Mouse (Mus musculus) kidney, embryonic 16.5 days (tissue): ENCODE measurements around the gene Cabp2. TPM values are rescaled to one million over a fixed set of nuclear protein-coding genes. Genes with fewer than 3 reads are reported as not detected.
"Not testable (repeated sequence)": the region's sequence is repeated elsewhere in the genome, so short reads cannot be mapped to it uniquely, and the experiment has no call there.

ENCODE experiments used
- ATAC-seq: fragments of 200-750 bp; cut with Nextera tagmentation; 2 replicates; pipeline ENCODE4 v1.8.0; 2017; ENCODE audit warnings: moderate TSS enrichment; ENCODE audit not compliant: low FRiP score, low TSS enrichment
- H3K27ac ChIP-seq: fragments of 300-500 bp; sonication (generic); 2 replicates; pipeline ENCODE4 v1.5.1; 2014; ENCODE audit warnings: low read length
- H3K27me3 ChIP-seq: fragments of 300-500 bp; sonication (generic); 2 replicates; pipeline ENCODE4 v1.6.1; 2014; ENCODE audit warnings: low read length, control low read depth, mixed read lengths; ENCODE audit not compliant: insufficient read depth
- H3K36me3 ChIP-seq: fragments of 300-500 bp; sonication (generic); 2 replicates; pipeline ENCODE4 v1.6.1; 2014; ENCODE audit warnings: low read length, control low read depth, mixed read lengths; ENCODE audit not compliant: insufficient read depth
- H3K4me1 ChIP-seq: fragments of 300-500 bp; sonication (generic); 2 replicates; pipeline ENCODE4 v1.6.1; 2014; ENCODE audit warnings: low read length, control low read depth, mixed read lengths; ENCODE audit not compliant: insufficient read depth
- H3K4me2 ChIP-seq: fragments of 300-500 bp; sonication (generic); replicated peaks from 2 replicates; pipeline ENCODE4 v1.6.1; 2014; ENCODE audit warnings: low read depth, low read length
- H3K4me3 ChIP-seq: fragments of 300-500 bp; sonication (generic); 2 replicates; pipeline ENCODE4 v1.5.1; 2014; ENCODE audit warnings: mild to moderate bottlenecking, low read length
- H3K9ac ChIP-seq: fragments of 300-500 bp; sonication (generic); replicated peaks from 2 replicates; pipeline ENCODE4 v1.6.1; 2014; ENCODE audit warnings: low read length
- H3K9me3 ChIP-seq: fragments of 300-500 bp; sonication (generic); 2 replicates; pipeline ENCODE4 v1.6.1; 2016; ENCODE audit warnings: low read length, control low read depth
- WGBS: fragments of 180-500 bp; shearing (Covaris S2); extraction: QIAGEN DNeasy Blood & Tissue Kit; methylation state at CpG from one replicate; pipeline ENCODE4 v1.1.7; 2014; 5-methylcytosine and 5-hydroxymethylcytosine counted together
- polyA plus RNA-seq: library from polyadenylated mRNA; unstranded; fragments of >200 nt; fragmentation: Nextera tagmentation; extraction: Ambion mirVana; gene quantifications from 2 replicates; pipeline ENCODE4 v1.2.1, GENCODE M21; 2015

Cabp2 gene
- 0.21 and 0.96 TPM in 2 replicates for polyA plus RNA-seq

GRCm38 (mm10) chr19:4081394-4081793 lies at the start of gene Cabp2:
Gene Cabp2, plus strand, starts transcription at chr19:4081578.
- Histone ChIP-seq H3K36me3 (no peaks in the 10 kb centered on the region), H3K4me1 (no peaks in the 10 kb centered on the region), H3K4me2 (no peak within 1 kb of the TSS), H3K27ac (no peak within 1 kb of the TSS), H3K9me3 (no peaks in the 10 kb centered on the region), H3K27me3 (no peaks in the 10 kb centered on the region), H3K9ac (no peak within 1 kb of the TSS), H3K4me3 (no peak within 1 kb of the TSS)
- 32% methylated on average over 3 of the region's 3 CpGs for WGBS
- ATAC-seq = 0 out of 2 replicates have a peak, but pooled peaks have one; percentile 59

DNA sequence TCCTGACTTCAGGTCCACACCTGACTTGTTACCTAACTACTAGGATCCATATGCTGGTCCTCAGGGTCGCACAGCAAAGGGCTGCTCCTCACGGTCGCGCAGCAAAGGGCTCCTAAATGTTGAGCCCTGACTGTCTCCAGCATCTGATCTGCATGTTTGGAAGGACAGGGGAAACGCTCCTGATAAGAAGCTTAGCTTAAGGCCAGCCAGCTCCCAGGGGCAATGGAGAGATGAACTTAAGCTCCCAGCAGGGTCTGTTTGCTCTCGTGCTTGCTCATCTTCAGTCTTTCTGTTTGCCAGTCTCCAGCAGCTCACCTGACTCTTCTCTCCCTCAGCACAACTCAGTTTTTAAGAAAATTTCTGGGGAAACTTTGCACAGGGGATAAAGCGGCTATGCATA lies 48.7 kb upstream of the Cabp2 start:
- H3K9me3 ChIP-seq = no peaks in the 10 kb centered on the region
- H3K27me3 ChIP-seq = no peaks in the 10 kb centered on the region
- no peak overlapping the region for H3K4me3 ChIP-seq
- no peak for ATAC-seq
- H3K4me1 ChIP-seq = peaks cover 14% of the 10 kb centered on the region
- H3K27ac ChIP-seq = no peak overlapping the region
- H3K36me3 ChIP-seq = peaks cover 4% of the 10 kb centered on the region
- H3K4me2 ChIP-seq = no peak overlapping the region
- 72% methylated on average over 7 of the region's 7 CpGs for WGBS
- H3K9ac ChIP-seq = no peak overlapping the region

GRCm38 (mm10) chr19:4033298-4033697 lies 48.1 kb upstream of the Cabp2 start:
- WGBS = 62% methylated on average over 3 of the region's 3 CpGs
- no peak for ATAC-seq
- no peak overlapping the region for H3K27ac ChIP-seq

GRCm38 (mm10) chr19:4033742-4034141 lies 47.6 kb upstream of the Cabp2 start:
- no peak overlapping the region for H3K27ac ChIP-seq
- H3K9me3 ChIP-seq = no peaks in the 10 kb centered on the region
- H3K4me1 ChIP-seq = peaks cover 20% of the 10 kb centered on the region
- no peak for ATAC-seq
- H3K4me3 ChIP-seq = no peak overlapping the region
- no peak overlapping the region for H3K4me2 ChIP-seq
- no peaks in the 10 kb centered on the region for H3K27me3 ChIP-seq
- peaks cover 4% of the 10 kb centered on the region for H3K36me3 ChIP-seq
- no peak overlapping the region for H3K9ac ChIP-seq
- 66% methylated on average over 5 of the region's 5 CpGs for WGBS

More at GRCm38 (mm10) chr19:4033298-4033697, 48.1 kb upstream of the Cabp2 start:
- no peak overlapping the region for H3K4me3 ChIP-seq
- H3K4me2 ChIP-seq = no peak overlapping the region
- H3K4me1 ChIP-seq = peaks cover 18% of the 10 kb centered on the region
- peaks cover 4% of the 10 kb centered on the region for H3K36me3 ChIP-seq
- H3K27me3 ChIP-seq = no peaks in the 10 kb centered on the region
- H3K9ac ChIP-seq = no peak overlapping the region
- no peaks in the 10 kb centered on the region for H3K9me3 ChIP-seq

GRCm38 (mm10) chr19:4036327-4037045 lies 44.9 kb upstream of the Cabp2 start:
- Histone ChIP-seq H3K4me3 (0 out of 2 replicates have a peak overlapping the region, but pooled peaks have one; percentile 0), H3K4me2 (peak overlapping the region; percentile 35), H3K36me3 (peaks cover 4% of the 10 kb centered on the region), H3K4me1 (peaks cover 20% of the 10 kb centered on the region), H3K9ac (no peak overlapping the region), H3K27me3 (no peaks in the 10 kb centered on the region), H3K9me3 (no peaks in the 10 kb centered on the region), H3K27ac (no peak overlapping the region)
- no peak for ATAC-seq
- 62% methylated on average over 12 of the region's 12 CpGs for WGBS

DNA sequence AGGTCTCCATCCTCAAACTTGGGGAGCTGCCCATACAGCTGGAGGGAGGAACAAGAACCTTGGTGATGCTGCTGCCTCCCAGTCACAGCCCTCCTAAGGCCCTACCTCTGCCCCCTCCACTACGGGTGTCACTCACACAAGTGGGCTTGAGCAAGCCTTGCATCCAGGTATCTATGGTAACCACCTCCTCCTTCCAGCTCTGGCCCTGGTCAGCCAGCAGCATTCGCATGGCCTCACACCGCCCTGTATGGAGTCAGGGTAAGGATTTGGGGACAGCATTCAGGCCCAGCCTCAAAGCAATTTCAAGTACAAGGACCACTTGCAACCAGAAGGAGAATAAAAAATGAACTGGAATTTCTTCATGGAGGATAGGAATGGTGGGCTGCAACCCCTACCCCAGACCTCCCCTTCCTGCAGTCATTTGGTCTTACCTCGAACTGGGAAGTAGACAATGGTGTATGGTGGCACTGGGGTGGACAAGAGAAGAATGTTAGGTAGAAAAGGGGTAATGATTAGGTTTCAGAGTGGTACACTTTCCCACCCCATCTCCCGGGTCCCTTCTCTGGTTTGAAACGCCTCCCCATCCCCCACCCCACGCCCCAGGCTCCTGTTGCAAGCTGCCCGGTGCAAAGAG lies 44.1 kb upstream of the Cabp2 start:
- H3K4me1 ChIP-seq = peaks cover 20% of the 10 kb centered on the region
- WGBS = 23% methylated on average over 7 of the region's 8 CpGs
- peak overlapping the region; percentile 77 for H3K4me2 ChIP-seq
- H3K9me3 ChIP-seq, H3K36me3 ChIP-seq, H3K27me3 ChIP-seq: not testable (repeated sequence)
- peak overlapping the region; percentile 79 for H3K27ac ChIP-seq
- H3K9ac ChIP-seq = peak overlapping the region; percentile 95
- ATAC-seq = peak; percentile 32
- H3K4me3 ChIP-seq = peak overlapping the region; percentile 81

- peak within 1 kb of the TSS; percentile 77 for H3K4me2 ChIP-seq
- no peaks in the 10 kb centered on the region for H3K27me3 ChIP-seq
- H3K9me3 ChIP-seq = no peaks in the 10 kb centered on the region
- H3K36me3 ChIP-seq = peaks cover 4% of the 10 kb centered on the region
- peak; percentile 87 for ATAC-seq
- H3K4me3 ChIP-seq = peak within 1 kb of the TSS; percentile 81
- H3K9ac ChIP-seq = peak within 1 kb of the TSS; percentile 95
- peaks cover 20% of the 10 kb centered on the region for H3K4me1 ChIP-seq
- 0% methylated on average over 26 of the region's 26 CpGs for WGBS
- H3K27ac ChIP-seq = peak within 1 kb of the TSS; percentile 79
Measured at GRCm38 (mm10) chr19:4037788-4038232, 43.6 kb upstream of the Cabp2 start, which contains the start of gene Gstp1. Gene Gstp1, minus strand, starts transcription at chr19:4037985.

DNA sequence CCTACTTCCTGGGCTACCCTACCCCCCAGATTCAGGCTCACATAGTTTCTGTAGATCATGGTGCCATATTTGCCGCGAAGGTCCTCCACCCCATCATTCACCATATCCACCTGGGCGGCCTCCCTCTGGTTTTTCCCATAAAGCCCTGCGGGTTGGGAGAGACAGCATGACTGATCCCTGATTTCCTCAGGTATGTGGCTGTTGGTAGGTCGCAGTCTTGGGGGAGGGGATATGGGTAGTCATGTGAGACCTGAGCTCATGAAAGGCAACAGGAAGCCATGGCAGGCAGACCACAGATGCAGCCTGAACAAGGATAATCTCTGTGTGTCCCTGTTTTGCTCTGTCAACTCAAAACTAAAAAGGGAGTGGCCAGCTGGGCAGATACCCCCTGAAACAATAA lies 40.4 kb upstream of the Cabp2 start:
- H3K9me3 ChIP-seq, H3K27ac ChIP-seq, H3K36me3 ChIP-seq, H3K9ac ChIP-seq, H3K4me2 ChIP-seq, ATAC-seq, H3K4me3 ChIP-seq, H3K27me3 ChIP-seq: not testable (repeated sequence)
- WGBS = 77% methylated on average over 5 of the region's 5 CpGs
- peaks cover 17% of the 10 kb centered on the region for H3K4me1 ChIP-seq

DNA sequence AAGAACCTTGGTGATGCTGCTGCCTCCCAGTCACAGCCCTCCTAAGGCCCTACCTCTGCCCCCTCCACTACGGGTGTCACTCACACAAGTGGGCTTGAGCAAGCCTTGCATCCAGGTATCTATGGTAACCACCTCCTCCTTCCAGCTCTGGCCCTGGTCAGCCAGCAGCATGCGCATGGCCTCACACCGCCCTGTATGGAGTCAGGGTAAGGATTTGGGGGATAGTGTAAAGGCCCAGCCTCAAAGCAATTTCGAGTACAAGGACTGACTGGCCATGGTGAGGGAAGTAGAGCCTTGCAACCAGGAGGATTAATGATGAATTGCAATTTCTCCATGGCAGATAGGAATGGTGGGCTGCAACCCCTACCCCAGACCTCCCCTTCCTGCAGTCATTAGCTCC lies 39.9 kb upstream of the Cabp2 start:
- 92% methylated on average over 3 of the region's 4 CpGs for WGBS
- H3K9ac ChIP-seq, H3K9me3 ChIP-seq, H3K4me2 ChIP-seq, H3K27me3 ChIP-seq, H3K36me3 ChIP-seq, H3K4me3 ChIP-seq, H3K27ac ChIP-seq, ATAC-seq: not testable (repeated sequence)
- H3K4me1 ChIP-seq = peaks cover 12% of the 10 kb centered on the region

- Histone ChIP-seq H3K36me3 (no peaks in the 10 kb centered on the region), H3K27me3 (no peaks in the 10 kb centered on the region), H3K4me1 (peaks cover 9% of the 10 kb centered on the region; the same call in 1 of the 2 replicates), H3K9me3 (no peaks in the 10 kb centered on the region), H3K4me3 (no peak overlapping the region), H3K4me2 (no peak overlapping the region), H3K9ac (no peak overlapping the region), H3K27ac (no peak overlapping the region)
- 73% methylated on average over 14 of the region's 14 CpGs for WGBS
- ATAC-seq = no peak
Measured at GRCm38 (mm10) chr19:4042124-4042523, 39.3 kb upstream of the Cabp2 start.
